Mouse (Mus musculus): ENCODE results near the gene Ispd. TPM values are rescaled to one million over a fixed set of nuclear protein-coding genes. Genes with fewer than 3 reads are reported as not detected.

Ispd gene
- 3.0 TPM for polyA plus RNA-seq (2017; shearing (Covaris generic))

DNA sequence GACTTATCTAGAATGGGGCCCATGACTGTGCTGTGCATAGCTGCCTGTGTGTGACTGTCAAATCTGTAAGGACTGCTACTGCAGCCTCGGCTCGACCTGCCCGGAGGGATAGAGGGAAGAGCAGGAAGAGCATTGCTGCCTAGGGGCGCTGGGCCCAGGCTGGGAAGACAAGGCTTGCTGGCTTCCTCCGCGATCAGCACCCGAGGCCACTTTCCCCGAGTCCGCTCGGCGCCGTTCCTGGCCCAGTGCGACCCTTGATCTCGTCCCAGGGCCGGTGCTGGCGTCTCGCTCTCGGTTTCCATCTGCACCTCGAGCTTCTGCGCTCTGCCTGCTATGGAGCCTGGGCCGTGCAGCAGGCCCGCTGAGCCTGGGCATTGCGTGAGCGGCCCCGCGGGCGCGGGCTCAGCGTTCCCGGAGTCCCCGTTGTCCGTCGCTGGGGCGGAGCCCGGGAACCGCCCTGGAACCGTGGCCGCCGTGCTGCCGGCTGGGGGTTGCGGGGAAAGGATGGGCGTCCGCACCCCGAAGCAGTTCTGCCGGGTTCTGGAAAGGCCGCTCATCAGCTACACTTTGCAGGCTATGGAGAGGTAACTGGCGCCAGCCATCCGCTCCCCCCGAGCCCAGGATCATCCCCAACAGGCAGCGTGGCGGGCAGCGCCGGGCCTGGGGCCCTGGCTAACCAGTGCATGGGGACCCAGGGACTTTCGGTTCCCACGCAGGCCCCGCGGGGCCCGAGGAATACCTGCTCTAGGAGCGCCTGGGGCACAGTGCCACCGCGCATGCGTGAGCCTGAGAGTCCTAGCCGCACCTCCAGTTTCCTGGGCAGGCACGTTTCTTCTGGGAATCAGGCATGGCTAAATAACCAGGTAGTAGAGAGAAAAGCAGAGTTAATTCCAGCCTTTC is at the start of gene Ispd, which contains the start of gene D630036H23Rik:
Gene Ispd (plus strand): TSS at position 10 of the 900 bp plus-strand sequence.
Gene D630036H23Rik (minus strand): TSS at position 741 of the 900 bp plus-strand sequence.

Other genes with a start within 250 kb of the Ispd start
- 26.2 TPM for gene Ankmy2, start 224.3 kb upstream of the Ispd start, polyA plus RNA-seq (2017; shearing (Covaris generic))
- gene Bzw2, start 223.4 kb upstream of the Ispd start, polyA plus RNA-seq (2017; shearing (Covaris generic)): 154 TPM
- not detected for gene Lrrc72, start 128.1 kb upstream of the Ispd start, polyA plus RNA-seq (2017; shearing (Covaris generic))
- 3.3 TPM for gene Sostdc1, start 67.3 kb upstream of the Ispd start, polyA plus RNA-seq (2017; shearing (Covaris generic))
- gene D630036H23Rik, start 731 bp downstream of the Ispd start, polyA plus RNA-seq (2017; shearing (Covaris generic)): 1.2 TPM

All from effector memory CD4-positive, alpha-beta T cell, adult 7 months (primary cell).